Mouse (Mus musculus) midbrain, postnatal 0 days (tissue): ENCODE results near the gene Tagln2. TPM values are rescaled to one million over a fixed set of nuclear protein-coding genes. Genes with fewer than 3 reads are reported as not detected.

Source experiments
- ATAC-seq: fragments of 200-750 bp; cut with Nextera tagmentation; 2 replicates; pipeline ENCODE4 v1.8.0; 2017; ENCODE audit warnings: moderate number of reproducible peaks, mild to moderate bottlenecking, moderate TSS enrichment, moderate library complexity; ENCODE audit not compliant: low FRiP score
- DNase-seq: peaks from one replicate; pipeline ENCODE4 v3.0.0-alpha.2; 2015; ENCODE audit warnings: low spot score
- H3K27ac ChIP-seq: fragments of 300-500 bp; sonication (generic); 2 replicates; pipeline ENCODE4 v1.5.1; 2014; ENCODE audit warnings: low read depth, mild to moderate bottlenecking, low read length, mixed read lengths
- H3K27me3 ChIP-seq: fragments of 300-500 bp; sonication (generic); 2 replicates; pipeline ENCODE4 v1.6.1; 2014; ENCODE audit warnings: low read length, control low read depth, mixed read lengths; ENCODE audit not compliant: insufficient read depth
- H3K36me3 ChIP-seq: fragments of 300-500 bp; sonication (generic); 2 replicates; pipeline ENCODE4 v1.6.1; 2014; ENCODE audit warnings: low read length, control low read depth, mixed read lengths; ENCODE audit not compliant: insufficient read depth
- H3K4me1 ChIP-seq: fragments of 300-500 bp; sonication (generic); 2 replicates; pipeline ENCODE4 v1.6.1; 2014; ENCODE audit warnings: mild to moderate bottlenecking, control low read depth, antibody characterized with exemption, low read length, mixed read lengths; ENCODE audit not compliant: insufficient read depth
- H3K4me2 ChIP-seq: fragments of 300-500 bp; sonication (generic); 2 replicates; pipeline ENCODE4 v1.6.1; 2014; ENCODE audit warnings: low read depth, mild to moderate bottlenecking, low read length, mixed read lengths; ENCODE audit not compliant: poor library complexity, severe bottlenecking
- H3K4me3 ChIP-seq: fragments of 300-500 bp; sonication (generic); 2 replicates; pipeline ENCODE4 v1.5.1; 2014; ENCODE audit warnings: low read depth, mild to moderate bottlenecking, low read length, moderate library complexity
- H3K9ac ChIP-seq: fragments of 300-500 bp; sonication (generic); replicated peaks from 2 replicates; pipeline ENCODE4 v1.6.1; 2014; ENCODE audit warnings: mild to moderate bottlenecking, low read length, moderate library complexity, mixed read lengths; ENCODE audit not compliant: poor library complexity, severe bottlenecking
- H3K9me3 ChIP-seq: fragments of 300-500 bp; sonication (generic); 2 replicates; pipeline ENCODE4 v1.6.1; 2016; ENCODE audit warnings: low read length, control low read depth
- CTCF ChIP-seq: IDR thresholded peaks from 2 replicates; pipeline ENCODE4 v1.5.1; 2016; ENCODE audit warnings: antibody characterized with exemption, mild to moderate bottlenecking
- WGBS: fragments of 180-500 bp; shearing (Covaris S2); extraction: QIAGEN DNeasy Blood & Tissue Kit; methylation state at CpG from one replicate; pipeline ENCODE4 v1.1.7; 2014; 5-methylcytosine and 5-hydroxymethylcytosine counted together
- polyA plus RNA-seq: library from polyadenylated mRNA; unstranded; fragments of >200 nt; fragmentation: Nextera tagmentation; extraction: Ambion mirVana; gene quantifications from 2 replicates; pipeline ENCODE4 v1.2.1, GENCODE M21; 2015
- total RNA-seq: library from RNA; depleted of rRNA; stranded (reverse); fragments of >200 nt; gene quantifications from 2 replicates; pipeline ENCODE4 v1.2.3, GENCODE M21; 2014

Tagln2 gene
- total and polyA plus RNA-seq, 2 experiments from 2014 or later = 36.7 to 41.6 TPM

- Histone ChIP-seq H3K9me3 (no peaks in the 10 kb centered on the region), H3K4me1 (no peaks in the 10 kb centered on the region), H3K9ac (no peak overlapping the region), H3K4me3 (no peak overlapping the region), H3K27ac (no peak overlapping the region), H3K27me3 (no peaks in the 10 kb centered on the region), H3K4me2 (no peak overlapping the region), H3K36me3 (no peaks in the 10 kb centered on the region)
- TF ChIP-seq CTCF = no peak
- ATAC-seq (no peak), DNase-seq (no peak)
- WGBS = 76% methylated on average over 5 of the region's 5 CpGs
Measured at GRCm38 (mm10) chr1:172478020-172478419, 21.8 kb upstream of the Tagln2 start.

- ATAC-seq = no peak
- Histone ChIP-seq H3K27ac (no peak overlapping the region), H3K27me3 (no peaks in the 10 kb centered on the region), H3K4me1 (peaks cover 18% of the 10 kb centered on the region), H3K9me3 (no peaks in the 10 kb centered on the region), H3K9ac (no peak overlapping the region), H3K4me3 (no peak overlapping the region), H3K36me3 (no peaks in the 10 kb centered on the region), H3K4me2 (no peak overlapping the region)
- TF ChIP-seq CTCF = no peak
- WGBS = 93% methylated on average over 4 of the region's 4 CpGs
- no peak for DNase-seq
Measured at GRCm38 (mm10) chr1:172480376-172480775, 19.5 kb upstream of the Tagln2 start.

DNA sequence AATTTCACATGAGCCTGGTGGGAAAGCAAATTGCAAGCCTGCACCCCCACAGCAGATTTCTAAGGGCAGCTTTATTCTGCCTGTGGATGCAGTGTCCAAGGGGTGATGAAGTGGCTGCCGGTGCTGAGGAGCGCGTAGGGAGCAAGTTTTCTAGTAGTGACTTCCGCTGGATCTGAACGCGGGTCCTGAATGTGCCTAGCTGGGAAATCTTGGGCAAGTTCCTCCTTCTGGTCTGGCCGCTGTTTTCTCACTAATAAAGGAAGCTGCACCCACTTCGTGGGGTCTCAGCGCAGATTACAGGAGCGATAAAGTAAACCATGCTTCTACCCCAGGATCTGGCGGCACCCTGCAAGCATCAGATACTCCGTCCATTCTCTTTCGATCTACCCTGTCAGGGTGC is 18.7 kb upstream of the Tagln2 start:
- H3K36me3 ChIP-seq = no peaks in the 10 kb centered on the region
- H3K27me3 ChIP-seq = no peaks in the 10 kb centered on the region
- 22% methylated on average over 13 of the region's 13 CpGs for WGBS
- peak overlapping the region; percentile 61 for H3K4me3 ChIP-seq
- H3K9ac ChIP-seq = peak overlapping the region; percentile 64
- no peak for ATAC-seq
- H3K9me3 ChIP-seq = no peaks in the 10 kb centered on the region
- no peak for DNase-seq
- peaks cover 25% of the 10 kb centered on the region for H3K4me1 ChIP-seq
- H3K4me2 ChIP-seq = peak overlapping the region; percentile 78
- 0 out of 2 replicates have a peak overlapping the region, but pooled peaks have one; percentile 4 for H3K27ac ChIP-seq
- no peak for TF ChIP-seq CTCF

DNA sequence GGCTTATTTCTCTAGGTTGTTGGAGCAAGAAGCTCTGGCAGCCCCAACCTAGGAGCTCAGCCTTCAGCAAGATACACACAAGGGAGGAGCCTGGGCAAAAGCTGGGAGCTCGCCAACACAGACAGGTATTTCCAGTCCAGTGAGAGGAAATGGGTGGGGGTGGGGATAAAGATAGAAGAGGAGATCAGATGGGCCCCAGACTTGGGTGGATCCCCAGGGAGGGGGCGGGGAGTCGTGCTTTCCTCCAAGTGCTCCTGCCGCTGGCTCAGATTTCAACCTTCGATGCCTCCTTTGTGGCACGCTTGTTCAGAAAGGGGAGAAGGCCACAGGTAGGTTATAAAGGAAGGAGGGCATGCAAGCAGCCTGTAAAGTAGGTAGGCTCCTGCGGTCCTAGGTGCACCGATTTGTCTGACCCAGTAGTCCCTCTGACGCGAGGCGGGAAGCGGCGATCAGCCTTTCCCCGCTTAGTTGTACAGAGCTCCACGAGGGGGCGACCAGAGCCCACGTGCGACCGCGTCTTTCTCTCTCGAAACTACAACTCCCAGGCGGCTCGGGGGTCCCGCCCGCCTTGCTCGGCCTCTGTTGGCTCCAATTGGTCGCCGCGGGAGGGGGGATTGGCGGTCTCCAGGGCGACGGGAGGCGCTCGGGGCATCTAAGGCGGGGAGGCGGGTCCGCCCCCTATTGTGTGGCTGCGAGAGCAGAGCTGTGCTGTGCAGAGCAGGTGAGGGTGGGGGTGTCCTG is 18.1 kb upstream of the Tagln2 start, which contains the start of gene Igsf9:
Gene Igsf9, plus strand, starts transcription at position 249 of the 741 bp plus-strand sequence.
- DNase-seq (peak; percentile 96), ATAC-seq (peak; percentile 92)
- H3K27ac ChIP-seq = peak within 1 kb of the TSS; percentile 4
- H3K9ac ChIP-seq = peak within 1 kb of the TSS; percentile 64
- H3K9me3 ChIP-seq = no peaks in the 10 kb centered on the region
- WGBS = under 1% methylated on average over 34 of the region's 38 CpGs
- H3K36me3 ChIP-seq = no peaks in the 10 kb centered on the region
- peak within 1 kb of the TSS; percentile 61 for H3K4me3 ChIP-seq
- H3K4me2 ChIP-seq = peak within 1 kb of the TSS; percentile 78
- H3K27me3 ChIP-seq = no peaks in the 10 kb centered on the region
- peak; percentile 80 for TF ChIP-seq CTCF
- H3K4me1 ChIP-seq = peaks cover 31% of the 10 kb centered on the region

DNA sequence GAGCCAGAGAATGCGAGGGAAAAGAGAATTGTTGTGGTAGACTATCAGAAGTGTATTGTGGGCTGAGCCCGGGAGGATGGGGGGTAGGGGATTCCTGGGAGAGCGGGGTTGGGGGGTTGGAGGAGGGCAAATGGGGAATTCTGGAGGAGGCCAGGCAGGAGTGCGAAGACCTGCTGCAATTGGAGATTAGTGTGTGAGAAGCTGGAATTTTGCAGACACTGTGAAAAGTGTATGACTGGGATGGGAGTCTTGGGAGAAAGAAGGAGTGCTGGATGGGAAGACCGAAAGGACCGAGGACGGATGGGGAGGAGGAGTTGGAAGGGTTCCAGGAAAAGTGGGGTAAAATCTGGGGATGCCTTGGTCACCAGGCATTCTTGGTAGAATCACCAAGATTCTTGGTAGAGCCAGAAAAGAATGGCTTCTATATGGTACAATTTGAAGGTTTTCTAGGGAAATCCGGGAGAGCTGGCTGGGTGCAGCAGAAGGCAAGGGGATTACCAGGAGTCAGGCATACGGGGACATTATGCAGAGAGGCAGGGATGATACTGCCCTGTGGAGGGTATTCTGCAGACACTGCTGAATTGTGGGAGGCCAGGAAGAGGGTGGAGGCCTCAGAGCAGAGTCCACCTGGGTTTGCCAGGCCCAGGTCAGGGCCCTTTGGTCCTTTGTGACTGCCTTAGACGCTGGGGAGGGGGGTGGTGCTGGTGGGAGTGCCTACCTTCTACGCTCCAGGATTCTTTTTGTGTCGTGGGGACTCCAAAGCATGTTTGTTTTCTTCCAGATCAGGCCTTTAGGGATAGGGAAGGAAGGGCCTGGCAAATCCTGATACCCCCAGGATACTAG is 17.1 kb upstream of the Tagln2 start:
- ATAC-seq (no peak), DNase-seq (no peak)
- Histone ChIP-seq H3K36me3 (no peaks in the 10 kb centered on the region), H3K9me3 (no peaks in the 10 kb centered on the region), H3K9ac (peak overlapping the region; percentile 64), H3K27me3 (no peaks in the 10 kb centered on the region), H3K4me3 (peak overlapping the region; percentile 61), H3K4me1 (peaks cover 39% of the 10 kb centered on the region), H3K27ac (peak overlapping the region; percentile 4), H3K4me2 (peak overlapping the region; percentile 78)
- WGBS = under 1% methylated on average over 12 of the region's 12 CpGs
- no peak for TF ChIP-seq CTCF

- no peak for ATAC-seq
Measured at GRCm38 (mm10) chr1:172483361-172483660, 16.5 kb upstream of the Tagln2 start.

More at GRCm38 (mm10) chr1:172483361-172483660, 16.5 kb upstream of the Tagln2 start:
- no peak for DNase-seq
- WGBS = 6% methylated on average over 4 of the region's 4 CpGs
- peak overlapping the region; percentile 64 for H3K9ac ChIP-seq
- H3K4me2 ChIP-seq = peak overlapping the region; percentile 78
- no peaks in the 10 kb centered on the region for H3K27me3 ChIP-seq
- H3K4me3 ChIP-seq = peak overlapping the region; percentile 61
- TF ChIP-seq CTCF = peak; percentile 57
- no peaks in the 10 kb centered on the region for H3K9me3 ChIP-seq
- peaks cover 39% of the 10 kb centered on the region for H3K4me1 ChIP-seq
- 0 out of 2 replicates have a peak overlapping the region, but pooled peaks have one; percentile 4 for H3K27ac ChIP-seq
- H3K36me3 ChIP-seq = no peaks in the 10 kb centered on the region
